Mouse (Mus musculus) 3T3-L1 (cell line): ENCODE measurements around the gene Zfp202.

ENCODE experiments used
- DNase-seq: peaks from one replicate; pipeline ENCODE4 v3.0.0-alpha.2; 2015; ENCODE audit warnings: low read depth, low spot score

Gene Zfp202

GRCm38 (mm10) chr9:40240311-40240710, 48.2 kb downstream of the Zfp202 start:
- no peak for DNase-seq

GRCm38 (mm10) chr9:40241223-40241801, 49.2 kb downstream of the Zfp202 start:
- no peak for DNase-seq

GRCm38 (mm10) chr9:40241951-40242888, 50.1 kb downstream of the Zfp202 start:
- no peak for DNase-seq

GRCm38 (mm10) chr9:40245466-40245865, 53.4 kb downstream of the Zfp202 start:
- no peak for DNase-seq

GRCm38 (mm10) chr9:40245974-40246665, 54.0 kb downstream of the Zfp202 start:
- DNase-seq, result no peak

GRCm38 (mm10) chr9:40246702-40247101, 54.6 kb downstream of the Zfp202 start:
- DNase-seq, result no peak

- DNase-seq, result peak; percentile 5
Measured at GRCm38 (mm10) chr9:40249106-40249505, 57.0 kb downstream of the Zfp202 start.

GRCm38 (mm10) chr9:40252459-40252858, 60.3 kb downstream of the Zfp202 start:
- no peak for DNase-seq
